Mouse (Mus musculus): Measurements from ENCODE around the gene Wdr20. TPM values are rescaled to one million over a fixed set of nuclear protein-coding genes. Genes with fewer than 3 reads are reported as not detected.
"Not testable (repeated sequence)": the region's sequence is repeated elsewhere in the genome, so short reads cannot be mapped to it uniquely, and the experiment has no call there.

The Wdr20 gene
- 10 to 100 TPM; 44.8 to 62.6 (median 50.4) TPM for total RNA-seq (2022)

- DNase-seq (ENCODE audit: low spot score in 2 of 2): peak; percentile 94 to 97
Observed at GRCm38 (mm10) chr12:110737170-110738157, at the start of gene Wdr20. Gene Wdr20 (plus strand): TSS chr12:110737944.

GRCm38 (mm10) chr12:110688921-110689320 is 48.8 kb upstream of the Wdr20 start:
- DNase-seq (ENCODE audit: low spot score in 2 of 2): not testable (repeated sequence)

GRCm38 (mm10) chr12:110689919-110690643 is 47.7 kb upstream of the Wdr20 start:
- DNase-seq (ENCODE audit: low spot score in 2 of 2): no peak

GRCm38 (mm10) chr12:110693378-110693777 is 44.4 kb upstream of the Wdr20 start:
- not testable (repeated sequence) for DNase-seq (ENCODE audit: low spot score in 2 of 2)

- peak; percentile 51 to 67 for DNase-seq (ENCODE audit: low spot score in 2 of 2)
Observed at GRCm38 (mm10) chr12:110695676-110696171, 42.0 kb upstream of the Wdr20 start.

- DNase-seq (ENCODE audit: low spot score in 2 of 2): peak; percentile 94 to 97
Observed at GRCm38 (mm10) chr12:110696173-110696974, 41.4 kb upstream of the Wdr20 start.

- peak in 1 of 2 experiments; percentile 21 for DNase-seq (ENCODE audit: low spot score in 2 of 2)
Observed at GRCm38 (mm10) chr12:110696975-110697400, 40.8 kb upstream of the Wdr20 start.

- DNase-seq (ENCODE audit: low spot score in 2 of 2): no peak
Observed at GRCm38 (mm10) chr12:110697457-110697856, 40.3 kb upstream of the Wdr20 start.

GRCm38 (mm10) chr12:110698080-110698479 is 39.7 kb upstream of the Wdr20 start:
- no peak for DNase-seq (ENCODE audit: low spot score in 2 of 2)

- no peak for DNase-seq (ENCODE audit: low spot score in 2 of 2)
Observed at GRCm38 (mm10) chr12:110698523-110699170, 39.1 kb upstream of the Wdr20 start.

- no peak for DNase-seq (ENCODE audit: low spot score in 2 of 2)
Observed at GRCm38 (mm10) chr12:110699171-110699547, 38.6 kb upstream of the Wdr20 start.

GRCm38 (mm10) chr12:110700730-110701129 is 37.0 kb upstream of the Wdr20 start:
- DNase-seq (ENCODE audit: low spot score in 2 of 2): no peak

- not testable (repeated sequence) for DNase-seq (ENCODE audit: low spot score in 2 of 2)
Observed at GRCm38 (mm10) chr12:110701363-110701762, 36.4 kb upstream of the Wdr20 start.

- no peak for DNase-seq (ENCODE audit: low spot score in 2 of 2)
Observed at GRCm38 (mm10) chr12:110702556-110702955, 35.2 kb upstream of the Wdr20 start, which contains the start of gene Hsp90aa1. Gene Hsp90aa1 (minus strand): TSS chr12:110702728.

GRCm38 (mm10) chr12:110703008-110703471 is 34.7 kb upstream of the Wdr20 start:
- peak; percentile 60 to 85 for DNase-seq (ENCODE audit: low spot score in 2 of 2)

GRCm38 (mm10) chr12:110703682-110704081 is 34.1 kb upstream of the Wdr20 start:
- no peak for DNase-seq (ENCODE audit: low spot score in 2 of 2)

- DNase-seq (ENCODE audit: low spot score in 2 of 2): not testable (repeated sequence)
Observed at GRCm38 (mm10) chr12:110705419-110705818, 32.3 kb upstream of the Wdr20 start.

GRCm38 (mm10) chr12:110706337-110707231 is 31.2 kb upstream of the Wdr20 start:
- DNase-seq (ENCODE audit: low spot score in 2 of 2): peak in 1 of 2 experiments; percentile 17

GRCm38 (mm10) chr12:110707451-110707850 is 30.3 kb upstream of the Wdr20 start:
- DNase-seq (ENCODE audit: low spot score in 2 of 2): no peak
